Mouse (Mus musculus) heart, embryonic 11.5 days (tissue): ENCODE measurements around the gene Tmppe. TPM values are rescaled to one million over a fixed set of nuclear protein-coding genes. Genes with fewer than 3 reads are reported as not detected.

Experiments used
- ATAC-seq: fragments of 200-750 bp; cut with Nextera tagmentation; replicated peaks from 2 replicates; pipeline ENCODE4 v1.8.0; 2017; ENCODE audit warnings: moderate library complexity; ENCODE audit not compliant: insufficient number of reproducible peaks, low FRiP score, low TSS enrichment
- H3K27ac ChIP-seq: fragments of 300-500 bp; sonication (generic); 2 replicates; pipeline ENCODE4 v1.5.1; 2014; ENCODE audit warnings: mild to moderate bottlenecking, low read depth, low read length
- H3K27me3 ChIP-seq: fragments of 300-500 bp; sonication (generic); 2 replicates; pipeline ENCODE4 v1.6.1; 2014; ENCODE audit warnings: mild to moderate bottlenecking, low read length, mixed read lengths; ENCODE audit not compliant: control insufficient read depth, insufficient read depth
- H3K36me3 ChIP-seq: fragments of 300-500 bp; sonication (generic); 2 replicates; pipeline ENCODE4 v1.6.1; 2014; ENCODE audit warnings: mild to moderate bottlenecking, low read length, moderate library complexity, mixed read lengths; ENCODE audit not compliant: control insufficient read depth, insufficient read depth
- H3K4me1 ChIP-seq: fragments of 300-500 bp; sonication (generic); 2 replicates; pipeline ENCODE4 v1.6.1; 2014; ENCODE audit warnings: low read length; ENCODE audit not compliant: control insufficient read depth, insufficient read depth
- H3K4me2 ChIP-seq: fragments of 300-500 bp; sonication (generic); 2 replicates; pipeline ENCODE4 v1.6.1; 2014; ENCODE audit warnings: mild to moderate bottlenecking, moderate library complexity
- H3K4me3 ChIP-seq: fragments of 300-500 bp; sonication (generic); 2 replicates; pipeline ENCODE4 v1.5.1; 2014; ENCODE audit warnings: low read depth, low read length
- H3K9ac ChIP-seq: fragments of 300-500 bp; sonication (generic); 2 replicates; pipeline ENCODE4 v1.6.1; 2014; ENCODE audit warnings: mild to moderate bottlenecking, low read depth, low read length, moderate library complexity
- H3K9me3 ChIP-seq: fragments of 300-500 bp; sonication (generic); replicated peaks from 2 replicates; pipeline ENCODE4 v1.6.1; 2016; ENCODE audit warnings: low read length; ENCODE audit not compliant: control insufficient read depth
- WGBS: fragments of 180-500 bp; shearing (Covaris S2); extraction: QIAGEN DNeasy Blood & Tissue Kit; methylation state at CpG from one replicate; pipeline ENCODE4 v1.1.7; 2014; ENCODE audit not compliant: insufficient replicate concordance; 5-methylcytosine and 5-hydroxymethylcytosine counted together
- polyA plus RNA-seq: library from polyadenylated mRNA; unstranded; fragments of >200 nt; fragmentation: Nextera tagmentation; extraction: Ambion mirVana; gene quantifications from 2 replicates; pipeline ENCODE4 v1.2.1, GENCODE M21; 2014

Gene Tmppe
- polyA plus RNA-seq, 1 experiment from 2014 or later, result 4.3 TPM

- H3K4me1 ChIP-seq, result no peaks in the 10 kb centered on the region
- H3K4me3 ChIP-seq, result no peak overlapping the region
- no peak overlapping the region for H3K9ac ChIP-seq
- no peak for ATAC-seq
- H3K9me3 ChIP-seq, result peaks cover 4% of the 10 kb centered on the region; the same call in 1 of the 2 replicates
- no peak overlapping the region for H3K4me2 ChIP-seq
- H3K27me3 ChIP-seq, result no peaks in the 10 kb centered on the region
- H3K36me3 ChIP-seq, result peaks cover 11% of the 10 kb centered on the region
- H3K27ac ChIP-seq, result no peak overlapping the region
- WGBS, result 72% methylated on average over 3 of the region's 3 CpGs
Observed at GRCm38 (mm10) chr9:114421045-114421444, 20.1 kb downstream of the Tmppe start.

- ATAC-seq, result no peak
- Histone ChIP-seq H3K36me3 (peaks cover 11% of the 10 kb centered on the region), H3K4me1 (peaks cover 4% of the 10 kb centered on the region; the same call in 1 of the 2 replicates), H3K4me2 (no peak overlapping the region), H3K4me3 (no peak overlapping the region), H3K27me3 (no peaks in the 10 kb centered on the region), H3K9ac (no peak overlapping the region), H3K9me3 (peaks cover 4% of the 10 kb centered on the region; the same call in 1 of the 2 replicates), H3K27ac (no peak overlapping the region)
- 87% methylated on average over 7 of the region's 7 CpGs for WGBS
Observed at GRCm38 (mm10) chr9:114421797-114422196, 20.9 kb downstream of the Tmppe start.

- no peak for ATAC-seq
- peaks cover 4% of the 10 kb centered on the region; the same call in 1 of the 2 replicates for H3K9me3 ChIP-seq
- H3K27me3 ChIP-seq, result no peaks in the 10 kb centered on the region
- H3K9ac ChIP-seq, result no peak overlapping the region
- H3K4me2 ChIP-seq, result no peak overlapping the region
- no peak overlapping the region for H3K4me3 ChIP-seq
- H3K4me1 ChIP-seq, result peaks cover 4% of the 10 kb centered on the region; the same call in 1 of the 2 replicates
- 93% methylated on average over 5 of the region's 5 CpGs for WGBS
- H3K36me3 ChIP-seq, result peaks cover 12% of the 10 kb centered on the region
- no peak overlapping the region for H3K27ac ChIP-seq
Observed at GRCm38 (mm10) chr9:114425576-114425975, 24.7 kb downstream of the Tmppe start.

GRCm38 (mm10) chr9:114426201-114426600, 25.3 kb downstream of the Tmppe start:
- H3K4me2 ChIP-seq, result no peak overlapping the region
- ATAC-seq, result no peak
- no peaks in the 10 kb centered on the region for H3K27me3 ChIP-seq
- H3K4me3 ChIP-seq, result no peak overlapping the region
- peaks cover 4% of the 10 kb centered on the region; the same call in 1 of the 2 replicates for H3K4me1 ChIP-seq
- 69% methylated on average over 5 of the region's 5 CpGs for WGBS
- H3K9ac ChIP-seq, result no peak overlapping the region
- H3K9me3 ChIP-seq, result peaks cover 4% of the 10 kb centered on the region; the same call in 1 of the 2 replicates
- peaks cover 11% of the 10 kb centered on the region for H3K36me3 ChIP-seq
- no peak overlapping the region for H3K27ac ChIP-seq

- Histone ChIP-seq H3K9ac (no peak overlapping the region), H3K4me1 (peaks cover 4% of the 10 kb centered on the region; the same call in 1 of the 2 replicates), H3K4me2 (no peak overlapping the region), H3K27ac (no peak overlapping the region), H3K27me3 (no peaks in the 10 kb centered on the region), H3K4me3 (no peak overlapping the region), H3K36me3 (peaks cover 11% of the 10 kb centered on the region), H3K9me3 (peaks cover 4% of the 10 kb centered on the region; the same call in 1 of the 2 replicates)
- WGBS, result 84% methylated on average over 8 of the region's 8 CpGs
- ATAC-seq, result no peak
Observed at GRCm38 (mm10) chr9:114427425-114427824, 26.5 kb downstream of the Tmppe start.

- WGBS, result 78% methylated on average over 12 of the region's 12 CpGs
- H3K4me1 ChIP-seq, result peaks cover 4% of the 10 kb centered on the region; the same call in 1 of the 2 replicates
Observed at GRCm38 (mm10) chr9:114428103-114428834, 27.4 kb downstream of the Tmppe start.

GRCm38 (mm10) chr9:114435668-114436067, 34.8 kb downstream of the Tmppe start:
- ATAC-seq, result no peak
- Histone ChIP-seq H3K4me3 (no peak overlapping the region), H3K36me3 (peaks cover 5% of the 10 kb centered on the region; the same call in 1 of the 2 replicates), H3K4me2 (no peak overlapping the region), H3K27me3 (no peaks in the 10 kb centered on the region), H3K9me3 (no peaks in the 10 kb centered on the region), H3K9ac (no peak overlapping the region), H3K27ac (no peak overlapping the region), H3K4me1 (no peaks in the 10 kb centered on the region)
- WGBS, result 77% methylated on average over 2 of the region's 2 CpGs

More at GRCm38 (mm10) chr9:114428103-114428834, 27.4 kb downstream of the Tmppe start:
- Histone ChIP-seq H3K4me2 (no peak overlapping the region), H3K36me3 (peaks cover 11% of the 10 kb centered on the region), H3K4me3 (no peak overlapping the region), H3K27ac (no peak overlapping the region), H3K27me3 (no peaks in the 10 kb centered on the region), H3K9ac (no peak overlapping the region), H3K9me3 (peaks cover 4% of the 10 kb centered on the region; the same call in 1 of the 2 replicates)
- ATAC-seq, result no peak

GRCm38 (mm10) chr9:114440548-114440947, 39.6 kb downstream of the Tmppe start:
- no peak overlapping the region for H3K9ac ChIP-seq
- H3K4me2 ChIP-seq, result no peak overlapping the region
- H3K27ac ChIP-seq, result no peak overlapping the region
- peaks cover 5% of the 10 kb centered on the region; the same call in 1 of the 2 replicates for H3K36me3 ChIP-seq
- no peaks in the 10 kb centered on the region for H3K9me3 ChIP-seq
- no peaks in the 10 kb centered on the region for H3K27me3 ChIP-seq
- no peak overlapping the region for H3K4me3 ChIP-seq
- H3K4me1 ChIP-seq, result no peaks in the 10 kb centered on the region
- ATAC-seq, result no peak
- 80% methylated on average over 10 of the region's 10 CpGs for WGBS
